Comparison of ENCODE assay signal across 12 mouse cellular contexts in genomic region chr5:119058231-119058851, GRCm38 (mm10).
DNase-seq lines count a peak whose midpoint lies in the region; ATAC-seq and TF ChIP-seq lines count a peak whose summit lies in the region.
"Had no signal": no experiment of that assay in that cellular context is flagged by ENCODE, and none has a peak within 500 bp of the region (broad histone marks: within the 10 kb centered on the region; RNA-seq: fewer than 3 reads in every experiment).

No protein-coding gene starts in this region.

- H3K9ac ChIP-seq in heart, adult 2 months (ENCODE audit: low read depth, low read length), result no peak overlapping the region
- H3K9ac ChIP-seq in forebrain, embryonic 13.5 days, result no peak overlapping the region
- H3K9ac ChIP-seq: embryonic facial prominence, embryonic 13.5 days; hindbrain, embryonic 14.5 days had no signal

- peak; percentile 27 for DNase-seq in layer of hippocampus, adult 11-12 months (ENCODE audit: low spot score)
- no peak for DNase-seq in layer of hippocampus, adult 9-10 months (ENCODE audit: low spot score)
- peak; percentile 64 to 73 for DNase-seq in heart, adult 2 months
- DNase-seq in kidney, adult 18-20 months, result peak; percentile 20
- DNase-seq in lung, postnatal 14 days, result peak; percentile 15
- DNase-seq in cerebellum, adult 11 months, result no peak
- no peak for DNase-seq in urinary bladder, postnatal 10 days (ENCODE audit: low spot score)
- DNase-seq: left cerebral cortex, postnatal 4 days had no signal

- H3K4me1 ChIP-seq in heart, adult 2 months (ENCODE audit: control insufficient read depth, insufficient read depth, low read length), result peaks cover 15% of the 10 kb centered on the region
- H3K4me1 ChIP-seq in forebrain, embryonic 13.5 days, result peaks cover 7% of the 10 kb centered on the region

- ATAC-seq in forebrain, embryonic 13.5 days, result no peak

- 0 out of 2 replicates have a peak, but pooled peaks have one; percentile 11 for TF ChIP-seq CTCF in heart, adult 2 months (IDR thresholded peaks at IDR 0.05)

- WGBS in heart, adult 2 months, result 36% methylated on average over 10 of the region's 10 CpGs
- WGBS in forebrain, embryonic 13.5 days, result 70% methylated on average over 10 of the region's 10 CpGs

- TF ChIP-seq EP300 in heart, adult 2 months (IDR thresholded peaks at IDR 0.05; ENCODE audit: insufficient read depth, low read depth, low read length), result no peak

- H3K27ac ChIP-seq in heart, adult 2 months, result peak overlapping the region; percentile 93
- H3K27ac ChIP-seq in forebrain, embryonic 13.5 days, result no peak overlapping the region
- H3K27ac ChIP-seq: embryonic facial prominence, embryonic 13.5 days; hindbrain, embryonic 14.5 days; midbrain, embryonic 10.5 days had no signal

- no peak overlapping the region for H3K4me2 ChIP-seq in forebrain, embryonic 13.5 days
- H3K4me2 ChIP-seq: embryonic facial prominence, embryonic 13.5 days; hindbrain, embryonic 14.5 days had no signal

- H3K9me3 ChIP-seq in forebrain, embryonic 13.5 days (replicated peaks), result no peaks in the 10 kb centered on the region
- H3K9me3 ChIP-seq: embryonic facial prominence, embryonic 13.5 days; midbrain, embryonic 10.5 days had no signal

- H3K27me3 ChIP-seq in heart, adult 2 months (ENCODE audit: control insufficient read depth, insufficient read depth, low read length), result no peaks in the 10 kb centered on the region
- peaks cover 5% of the 10 kb centered on the region; the same call in 1 of the 2 replicates for H3K27me3 ChIP-seq in forebrain, embryonic 13.5 days

- intact Hi-C loops in heart, adult 2 months (cut with DNase I), result loop anchor here (1.0 to 5.0 kb wide), 5 partner anchors 77 to 628 kb away; partner anchors contain the start of gene Tbx3

- no peak overlapping the region for H3K4me3 ChIP-seq in heart, adult 2 months
- H3K4me3 ChIP-seq in forebrain, embryonic 13.5 days, result no peak overlapping the region
- H3K4me3 ChIP-seq: embryonic facial prominence, embryonic 13.5 days; midbrain, embryonic 10.5 days had no signal

- no peaks in the 10 kb centered on the region for H3K79me2 ChIP-seq in heart, adult 2 months (replicated peaks; ENCODE audit: control insufficient read depth, insufficient read depth, low read length)

- no peaks in the 10 kb centered on the region for H3K36me3 ChIP-seq in heart, adult 2 months (ENCODE audit: control insufficient read depth, insufficient read depth, low read length)
- no peaks in the 10 kb centered on the region for H3K36me3 ChIP-seq in forebrain, embryonic 13.5 days (ENCODE audit: poor library complexity, severe bottlenecking)
- H3K36me3 ChIP-seq: embryonic facial prominence, embryonic 13.5 days; midbrain, embryonic 10.5 days had no signal

- TF ChIP-seq POLR2A in heart, adult 2 months (IDR thresholded peaks at IDR 0.05; ENCODE audit: insufficient read depth, low read depth, low read length), result 0 out of 2 replicates have a peak, but pooled peaks have one; percentile 23

Comparison
In these comparisons a context has a peak if more than half of its experiments do, and no peak if none do; other contexts are left out.
1. DNase-seq: peak in layer of hippocampus, adult 11-12 months (single experiment), heart, adult 2 months (2 of 2), kidney, adult 18-20 months (single experiment) and lung, postnatal 14 days (single experiment); none in layer of hippocampus, adult 9-10 months (single experiment), cerebellum, adult 11 months (single experiment) and urinary bladder, postnatal 10 days (single experiment).